Mouse (Mus musculus) hindbrain, embryonic 10.5 days (tissue): ENCODE results near the gene Six4. TPM values are rescaled to one million over a fixed set of nuclear protein-coding genes. Genes with fewer than 3 reads are reported as not detected.
"Not testable (repeated sequence)": the region's sequence is repeated elsewhere in the genome, so short reads cannot be mapped to it uniquely, and the experiment has no call there.

Experiments
- DNase-seq: peaks from one replicate; pipeline ENCODE4 v3.0.0-alpha.2; 2017; ENCODE audit warnings: low spot score
- H3K27ac ChIP-seq: fragments of 300-500 bp; sonication (generic); 2 replicates; pipeline ENCODE4 v1.5.1; 2016; ENCODE audit warnings: mild to moderate bottlenecking, moderate library complexity
- H3K27me3 ChIP-seq: fragments of 300-500 bp; sonication (generic); 2 replicates; pipeline ENCODE4 v1.6.1; 2016; ENCODE audit warnings: mild to moderate bottlenecking; ENCODE audit not compliant: poor library complexity, insufficient read depth, severe bottlenecking
- H3K36me3 ChIP-seq: fragments of 300-500 bp; sonication (generic); 2 replicates; pipeline ENCODE4 v1.6.1; 2016; ENCODE audit warnings: mild to moderate bottlenecking, moderate library complexity
- H3K4me1 ChIP-seq: fragments of 300-500 bp; sonication (generic); replicated peaks from 2 replicates; pipeline ENCODE4 v1.6.1; 2016; ENCODE audit warnings: mild to moderate bottlenecking
- H3K4me3 ChIP-seq: fragments of 300-500 bp; sonication (generic); 2 replicates; pipeline ENCODE4 v1.5.1; 2016; ENCODE audit warnings: mild to moderate bottlenecking, moderate library complexity
- H3K9me3 ChIP-seq: fragments of 300-500 bp; sonication (generic); 2 replicates; pipeline ENCODE4 v1.6.1; 2016; ENCODE audit warnings: mild to moderate bottlenecking, moderate library complexity
- WGBS: fragments of 180-500 bp; shearing (Covaris S2); methylation state at CpG from one replicate; pipeline ENCODE4 v1.1.7; 2016; 5-methylcytosine and 5-hydroxymethylcytosine counted together
- polyA plus RNA-seq: library from polyadenylated mRNA; unstranded; fragments of >200 nt; fragmentation: Nextera tagmentation; extraction: Ambion mirVana; gene quantifications from 2 replicates; pipeline ENCODE4 v1.2.1, GENCODE M21; 2016

The Six4 gene
- polyA plus RNA-seq: 5.0 and 8.6 TPM in 2 replicates

- H3K4me1 ChIP-seq: peaks cover 32% of the 10 kb centered on the region
- H3K9me3 ChIP-seq: no peaks in the 10 kb centered on the region
- peak within 1 kb of the TSS; percentile 92 for H3K27ac ChIP-seq
- peak within 1 kb of the TSS; percentile 85 for H3K4me3 ChIP-seq
- peaks cover 27% of the 10 kb centered on the region for H3K27me3 ChIP-seq
- peaks cover 11% of the 10 kb centered on the region for H3K36me3 ChIP-seq
- under 1% methylated on average over 20 of the region's 20 CpGs for WGBS
- DNase-seq: peak; percentile 91
These were observed at the start of gene Six4 for GRCm38 (mm10) chr12:73113196-73113595. Six4 (minus strand) TSS chr12:73113456.

- no peak overlapping the region for H3K4me3 ChIP-seq
- WGBS: 79% methylated on average over 13 of the region's 13 CpGs
- H3K36me3 ChIP-seq: peaks cover 9% of the 10 kb centered on the region; the same call in 1 of the 2 replicates
- no peaks in the 10 kb centered on the region for H3K27me3 ChIP-seq
- H3K9me3 ChIP-seq: peaks cover 8% of the 10 kb centered on the region; the same call in 1 of the 2 replicates
- 0 out of 2 replicates have a peak, but pooled peaks cover 5% of the 10 kb centered on the region for H3K4me1 ChIP-seq
- DNase-seq: no peak
- no peak overlapping the region for H3K27ac ChIP-seq
These were observed 49.3 kb upstream of the Six4 start for GRCm38 (mm10) chr12:73162408-73163181.

GRCm38 (mm10) chr12:73160341-73160740 is 47.1 kb upstream of the Six4 start:
- Histone ChIP-seq H3K4me3 (no peak overlapping the region), H3K27me3 (no peaks in the 10 kb centered on the region), H3K36me3 (peaks cover 1% of the 10 kb centered on the region; the same call in 1 of the 2 replicates), H3K4me1 (0 out of 2 replicates have a peak, but pooled peaks cover 5% of the 10 kb centered on the region), H3K27ac (no peak overlapping the region), H3K9me3 (peaks cover under 1% of the 10 kb centered on the region; the same call in 1 of the 2 replicates)
- WGBS: 89% methylated on average over 4 of the region's 4 CpGs
- no peak for DNase-seq

GRCm38 (mm10) chr12:73154150-73154549 is 40.9 kb upstream of the Six4 start:
- Histone ChIP-seq H3K9me3 (no peaks in the 10 kb centered on the region), H3K36me3 (no peaks in the 10 kb centered on the region), H3K27me3 (no peaks in the 10 kb centered on the region), H3K4me3 (no peak overlapping the region), H3K4me1 (no peaks in the 10 kb centered on the region), H3K27ac (no peak overlapping the region)
- no peak for DNase-seq
- 90% methylated on average over 4 of the region's 4 CpGs for WGBS

- not testable (repeated sequence) for H3K36me3 ChIP-seq, DNase-seq, H3K4me3 ChIP-seq, H3K27me3 ChIP-seq, H3K9me3 ChIP-seq, H3K4me1 ChIP-seq, H3K27ac ChIP-seq
- WGBS: 93% methylated on average over 5 of the region's 5 CpGs
These were observed 37.8 kb upstream of the Six4 start for GRCm38 (mm10) chr12:73151038-73151437.

GRCm38 (mm10) chr12:73147236-73147635 is 34.0 kb upstream of the Six4 start:
- WGBS: 70% methylated on average over 3 of the region's 3 CpGs
- Histone ChIP-seq H3K36me3 (peaks cover 5% of the 10 kb centered on the region; the same call in 1 of the 2 replicates), H3K4me3 (no peak overlapping the region), H3K4me1 (0 out of 2 replicates have a peak, but pooled peaks cover 6% of the 10 kb centered on the region), H3K27me3 (no peaks in the 10 kb centered on the region), H3K27ac (no peak overlapping the region), H3K9me3 (no peaks in the 10 kb centered on the region)
- no peak for DNase-seq

GRCm38 (mm10) chr12:73140732-73141131 is 27.5 kb upstream of the Six4 start:
- Histone ChIP-seq H3K27ac (no peak overlapping the region), H3K36me3 (peaks cover 5% of the 10 kb centered on the region; the same call in 1 of the 2 replicates), H3K9me3 (peaks cover 7% of the 10 kb centered on the region), H3K27me3 (no peaks in the 10 kb centered on the region), H3K4me3 (no peak overlapping the region), H3K4me1 (0 out of 2 replicates have a peak, but pooled peaks cover 6% of the 10 kb centered on the region)
- 90% methylated on average over 3 of the region's 3 CpGs for WGBS
- DNase-seq: no peak

- 75% methylated on average over 4 of the region's 4 CpGs for WGBS
- Histone ChIP-seq H3K27me3 (no peaks in the 10 kb centered on the region), H3K4me3 (no peak overlapping the region), H3K4me1 (peaks cover 14% of the 10 kb centered on the region), H3K9me3 (no peaks in the 10 kb centered on the region), H3K36me3 (no peaks in the 10 kb centered on the region), H3K27ac (no peak overlapping the region)
- DNase-seq: no peak
These were observed 12.0 kb upstream of the Six4 start for GRCm38 (mm10) chr12:73125250-73125649.

- H3K4me3 ChIP-seq: peak within 1 kb of the TSS; percentile 80
- no peaks in the 10 kb centered on the region for H3K27me3 ChIP-seq
- 2% methylated on average over 23 of the region's 23 CpGs for whole genome bisulfite sequencing
- peak within 1 kb of the TSS; percentile 88 for H3K27ac ChIP-seq
- no peaks in the 10 kb centered on the region for H3K9me3 ChIP-seq
- DNase-seq: peak; percentile 86
- no peaks in the 10 kb centered on the region for H3K36me3 ChIP-seq
- H3K4me1 ChIP-seq: peaks cover 14% of the 10 kb centered on the region
These were observed 10.1 kb upstream of the Six4 start, which contains the start of gene Mnat1 for GRCm38 (mm10) chr12:73123093-73124041. Mnat1 (plus strand) TSS chr12:73123717.

GRCm38 (mm10) chr12:73112326-73113087 is 749 bp downstream of the Six4 start:
- peak overlapping the region; percentile 85 for H3K4me3 ChIP-seq

GRCm38 (mm10) chr12:73111561-73112325 is 1.5 kb downstream of the Six4 start:
- H3K4me3 ChIP-seq: peak overlapping the region; percentile 85
- WGBS: under 1% methylated on average over 43 of the region's 44 CpGs
- H3K27ac ChIP-seq: peak overlapping the region; percentile 92
- H3K27me3 ChIP-seq: peaks cover 27% of the 10 kb centered on the region
- DNase-seq: peak; percentile 74
- peaks cover 18% of the 10 kb centered on the region for H3K36me3 ChIP-seq
- peaks cover 32% of the 10 kb centered on the region for H3K4me1 ChIP-seq
- H3K9me3 ChIP-seq: no peaks in the 10 kb centered on the region

More at GRCm38 (mm10) chr12:73112326-73113087, 749 bp downstream of the Six4 start:
- Histone ChIP-seq H3K4me1 (peaks cover 32% of the 10 kb centered on the region), H3K36me3 (peaks cover 11% of the 10 kb centered on the region), H3K27ac (peak overlapping the region; percentile 92), H3K27me3 (peaks cover 27% of the 10 kb centered on the region), H3K9me3 (no peaks in the 10 kb centered on the region)
- under 1% methylated on average over 71 of the region's 71 CpGs for WGBS
- peak; percentile 71 for DNase-seq
